Mouse (Mus musculus) neural tube, embryonic 11.5 days (tissue): ENCODE measurements around the gene Hint1. TPM values are rescaled to one million over a fixed set of nuclear protein-coding genes. Genes with fewer than 3 reads are reported as not detected.
"Not testable (repeated sequence)": the region's sequence is repeated elsewhere in the genome, so short reads cannot be mapped to it uniquely, and the experiment has no call there.

Experiments
- ATAC-seq: fragments of 200-750 bp; cut with Nextera tagmentation; 2 replicates; pipeline ENCODE4 v1.8.0; 2017; ENCODE audit warnings: moderate number of reproducible peaks, mild to moderate bottlenecking, moderate TSS enrichment, moderate library complexity; ENCODE audit not compliant: insufficient read depth, low FRiP score, low TSS enrichment
- DNase-seq: peaks from one replicate; pipeline ENCODE4 v3.0.0-alpha.2; 2015; ENCODE audit warnings: low spot score
- H3K27ac ChIP-seq: fragments of 300-500 bp; sonication (generic); 2 replicates; pipeline ENCODE4 v1.5.1; 2014; ENCODE audit warnings: low read depth, mild to moderate bottlenecking, low read length
- H3K27me3 ChIP-seq: fragments of 300-500 bp; sonication (generic); 2 replicates; pipeline ENCODE4 v1.6.1; 2014; ENCODE audit warnings: mild to moderate bottlenecking, low read length, mixed read lengths; ENCODE audit not compliant: control insufficient read depth, insufficient read depth
- H3K36me3 ChIP-seq: fragments of 300-500 bp; sonication (generic); 2 replicates; pipeline ENCODE4 v1.6.1; 2014; ENCODE audit warnings: mild to moderate bottlenecking, low read length, moderate library complexity, mixed read lengths; ENCODE audit not compliant: control insufficient read depth, insufficient read depth
- H3K4me1 ChIP-seq: fragments of 300-500 bp; sonication (generic); 2 replicates; pipeline ENCODE4 v1.6.1; 2014; ENCODE audit warnings: low read length, mixed read lengths; ENCODE audit not compliant: control insufficient read depth, insufficient read depth
- H3K4me2 ChIP-seq: fragments of 300-500 bp; sonication (generic); 2 replicates; pipeline ENCODE4 v1.6.1; 2014; ENCODE audit warnings: low read depth, mild to moderate bottlenecking, moderate library complexity
- H3K4me3 ChIP-seq: fragments of 300-500 bp; sonication (generic); 2 replicates; pipeline ENCODE4 v1.5.1; 2014; ENCODE audit warnings: low read depth, low read length
- H3K9ac ChIP-seq: fragments of 300-500 bp; sonication (generic); 2 replicates; pipeline ENCODE4 v1.6.1; 2014; ENCODE audit warnings: mild to moderate bottlenecking, low read length
- H3K9me3 ChIP-seq: fragments of 300-500 bp; sonication (generic); 2 replicates; pipeline ENCODE4 v1.6.1; 2016; ENCODE audit warnings: low read length; ENCODE audit not compliant: control insufficient read depth
- WGBS: fragments of 180-500 bp; shearing (Covaris S2); extraction: QIAGEN DNeasy Blood & Tissue Kit; methylation state at CpG from one replicate; pipeline ENCODE4 v1.1.7; 2014; 5-methylcytosine and 5-hydroxymethylcytosine counted together
- polyA plus RNA-seq: library from polyadenylated mRNA; unstranded; fragments of >200 nt; fragmentation: Nextera tagmentation; extraction: Ambion mirVana; gene quantifications from 2 replicates; pipeline ENCODE4 v1.2.1, GENCODE M21; 2014

Hint1 gene
- polyA plus RNA-seq, 1 experiment from 2014 or later, result 565 TPM

GRCm38 (mm10) chr11:54839696-54840095, 26.5 kb upstream of the Hint1 start:
- ATAC-seq (no peak), DNase-seq (no peak)
- H3K36me3 ChIP-seq, result no peaks in the 10 kb centered on the region
- no peak overlapping the region for H3K9ac ChIP-seq
- 87% methylated on average over 4 of the region's 4 CpGs for WGBS
- H3K4me2 ChIP-seq, result no peak overlapping the region
- H3K27ac ChIP-seq, result no peak overlapping the region
- no peak overlapping the region for H3K4me3 ChIP-seq
- no peaks in the 10 kb centered on the region for H3K27me3 ChIP-seq
- 0 out of 2 replicates have a peak, but pooled peaks cover 2% of the 10 kb centered on the region for H3K4me1 ChIP-seq
- H3K9me3 ChIP-seq, result no peaks in the 10 kb centered on the region

GRCm38 (mm10) chr11:54840891-54841290, 25.3 kb upstream of the Hint1 start:
- Histone ChIP-seq H3K4me3 (no peak overlapping the region), H3K9ac (no peak overlapping the region), H3K4me1 (0 out of 2 replicates have a peak, but pooled peaks cover 2% of the 10 kb centered on the region), H3K4me2 (no peak overlapping the region), H3K36me3 (no peaks in the 10 kb centered on the region), H3K9me3 (no peaks in the 10 kb centered on the region), H3K27me3 (no peaks in the 10 kb centered on the region), H3K27ac (no peak overlapping the region)
- ATAC-seq (no peak), DNase-seq (no peak)
- WGBS, result 93% methylated on average over 11 of the region's 11 CpGs

GRCm38 (mm10) chr11:54844424-54844823, 21.8 kb upstream of the Hint1 start:
- no peaks in the 10 kb centered on the region for H3K27me3 ChIP-seq
- ATAC-seq, result no peak
- no peak overlapping the region for H3K4me2 ChIP-seq
- WGBS, result 57% methylated on average over 9 of the region's 9 CpGs
- H3K9me3 ChIP-seq, result no peaks in the 10 kb centered on the region
- H3K4me3 ChIP-seq, result no peak overlapping the region
- DNase-seq, result no peak
- no peak overlapping the region for H3K9ac ChIP-seq
- H3K27ac ChIP-seq, result no peak overlapping the region
- H3K36me3 ChIP-seq, result no peaks in the 10 kb centered on the region
- H3K4me1 ChIP-seq, result 0 out of 2 replicates have a peak, but pooled peaks cover 2% of the 10 kb centered on the region

GRCm38 (mm10) chr11:54844959-54845358, 21.2 kb upstream of the Hint1 start:
- 91% methylated on average over 5 of the region's 5 CpGs for WGBS
- H3K36me3 ChIP-seq, result no peaks in the 10 kb centered on the region
- 0 out of 2 replicates have a peak overlapping the region, but pooled peaks have one; percentile 58 for H3K27ac ChIP-seq
- ATAC-seq, result no peak
- no peak overlapping the region for H3K4me3 ChIP-seq
- H3K9ac ChIP-seq, result no peak overlapping the region
- H3K9me3 ChIP-seq, result no peaks in the 10 kb centered on the region
- H3K27me3 ChIP-seq, result no peaks in the 10 kb centered on the region
- H3K4me1 ChIP-seq, result 0 out of 2 replicates have a peak, but pooled peaks cover 2% of the 10 kb centered on the region
- H3K4me2 ChIP-seq, result no peak overlapping the region
- no peak for DNase-seq

GRCm38 (mm10) chr11:54845470-54846442, 20.4 kb upstream of the Hint1 start:
- DNase-seq, result peak; percentile 56
- 38% methylated on average over 8 of the region's 8 CpGs for WGBS
- Histone ChIP-seq H3K27ac (peak overlapping the region; percentile 28; the same call in 1 of the 2 replicates), H3K36me3 (no peaks in the 10 kb centered on the region), H3K4me1 (0 out of 2 replicates have a peak, but pooled peaks cover 2% of the 10 kb centered on the region), H3K9ac (no peak overlapping the region), H3K27me3 (no peaks in the 10 kb centered on the region), H3K9me3 (no peaks in the 10 kb centered on the region), H3K4me3 (no peak overlapping the region), H3K4me2 (no peak overlapping the region)
- peak; percentile 41; the same call in 1 of the 2 replicates for ATAC-seq

- Histone ChIP-seq H3K27me3 (no peaks in the 10 kb centered on the region), H3K9me3 (no peaks in the 10 kb centered on the region), H3K27ac (no peak overlapping the region), H3K36me3 (no peaks in the 10 kb centered on the region), H3K4me1 (no peaks in the 10 kb centered on the region), H3K9ac (no peak overlapping the region), H3K4me2 (no peak overlapping the region), H3K4me3 (no peak overlapping the region)
- DNase-seq (no peak), ATAC-seq (no peak)
- 81% methylated on average over 10 of the region's 10 CpGs for WGBS
Measured at GRCm38 (mm10) chr11:54849961-54850758, 16.0 kb upstream of the Hint1 start.

- WGBS, result 89% methylated on average over 12 of the region's 12 CpGs
- Histone ChIP-seq H3K4me3 (no peak overlapping the region), H3K4me1 (no peaks in the 10 kb centered on the region), H3K27me3 (no peaks in the 10 kb centered on the region), H3K9ac (no peak overlapping the region), H3K36me3 (no peaks in the 10 kb centered on the region), H3K9me3 (no peaks in the 10 kb centered on the region), H3K27ac (no peak overlapping the region), H3K4me2 (no peak overlapping the region)
- ATAC-seq (no peak), DNase-seq (no peak)
Measured at GRCm38 (mm10) chr11:54851656-54852055, 14.5 kb upstream of the Hint1 start.

GRCm38 (mm10) chr11:54858880-54859279, 7.3 kb upstream of the Hint1 start:
- H3K27me3 ChIP-seq, DNase-seq, H3K4me3 ChIP-seq, H3K36me3 ChIP-seq, H3K4me2 ChIP-seq, H3K9ac ChIP-seq, H3K4me1 ChIP-seq, H3K27ac ChIP-seq, ATAC-seq, H3K9me3 ChIP-seq: not testable (repeated sequence)
- 94% methylated on average over 11 of the region's 12 CpGs for WGBS
